Mouse (Mus musculus) c-Kit-positive CD71-positive TER-119-negative erythroid progenitor cells, embryonic 14.5 days (primary cell): ENCODE results near the gene Lyrm1.

Experiments used
- DNase-seq: peaks from one replicate; pipeline ENCODE4 v3.0.0-alpha.2; 2013; ENCODE audit warnings: low read depth

The Lyrm1 gene

DNA sequence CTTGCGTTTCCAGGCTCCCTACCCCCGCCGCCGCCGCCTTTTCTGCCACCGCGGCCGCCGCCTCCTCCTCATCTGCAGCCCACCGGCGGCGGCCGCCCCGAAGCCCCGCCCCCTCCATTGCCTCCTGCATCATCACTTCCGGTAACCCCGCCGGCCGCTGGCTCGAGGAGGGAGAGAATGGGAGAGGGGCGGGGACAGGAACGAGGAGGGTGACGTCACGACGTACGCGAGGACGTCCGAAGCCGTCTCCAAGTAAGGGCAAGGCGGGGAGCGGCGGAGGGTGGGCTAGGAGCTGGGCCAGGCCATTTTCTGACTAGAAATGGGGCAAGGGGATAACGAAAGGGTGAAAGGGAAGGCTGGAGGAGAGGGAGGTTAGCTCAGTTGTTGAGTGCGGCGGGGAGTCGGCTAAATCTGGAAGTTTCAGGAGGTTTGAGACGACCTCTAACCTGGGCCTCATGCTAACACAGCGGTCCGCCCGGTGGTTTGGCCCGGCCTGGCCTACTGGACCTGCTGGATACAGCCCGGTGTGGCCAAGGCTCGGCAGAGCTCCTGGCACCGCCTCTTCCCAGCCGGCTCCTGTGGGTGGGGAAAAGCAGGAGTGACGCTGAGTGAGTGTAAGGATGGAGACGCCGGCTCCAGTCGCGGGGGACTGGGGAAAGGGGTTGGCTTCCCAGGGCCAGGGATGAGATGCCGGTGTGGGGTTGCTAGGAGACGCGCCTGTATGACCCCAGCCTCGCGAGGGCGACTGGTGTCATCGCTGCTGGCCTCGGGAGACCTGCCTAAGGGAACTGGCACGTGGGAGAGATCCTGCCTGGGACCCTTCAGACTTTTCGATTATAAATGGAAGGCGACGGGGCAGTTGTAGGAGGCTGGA lies at the start of gene Lyrm1, which contains the start of gene Dcun1d3:
TSS of gene Lyrm1 (plus strand) at position 223 of the 874 bp plus-strand sequence.
TSS of gene Dcun1d3 (minus strand) at position 660 of the 874 bp plus-strand sequence.
- DNase-seq: peak; percentile 88

DNA sequence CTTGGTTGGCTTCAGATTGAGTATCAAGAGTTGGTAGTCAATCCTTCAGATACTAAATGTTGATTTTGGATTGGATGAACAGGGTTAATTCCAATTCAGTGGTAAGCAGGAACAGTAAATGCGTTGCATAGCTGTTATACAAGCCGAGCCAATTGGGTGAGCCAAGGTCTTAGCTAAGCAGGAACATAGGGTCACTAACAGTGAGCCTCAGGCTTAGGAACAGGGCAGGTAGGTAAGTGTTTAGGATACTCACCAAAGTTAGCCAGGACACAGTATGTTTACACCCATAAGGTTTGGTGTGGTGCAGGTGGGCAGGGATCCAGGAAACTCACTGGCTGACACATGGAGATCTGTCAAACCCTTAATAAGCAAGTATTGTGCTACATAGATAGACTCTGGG lies 48.3 kb upstream of the Lyrm1 start:
- DNase-seq: no peak

- no peak for DNase-seq
Observed at GRCm38 (mm10) chr7:119849096-119849495, 46.6 kb upstream of the Lyrm1 start.

DNA sequence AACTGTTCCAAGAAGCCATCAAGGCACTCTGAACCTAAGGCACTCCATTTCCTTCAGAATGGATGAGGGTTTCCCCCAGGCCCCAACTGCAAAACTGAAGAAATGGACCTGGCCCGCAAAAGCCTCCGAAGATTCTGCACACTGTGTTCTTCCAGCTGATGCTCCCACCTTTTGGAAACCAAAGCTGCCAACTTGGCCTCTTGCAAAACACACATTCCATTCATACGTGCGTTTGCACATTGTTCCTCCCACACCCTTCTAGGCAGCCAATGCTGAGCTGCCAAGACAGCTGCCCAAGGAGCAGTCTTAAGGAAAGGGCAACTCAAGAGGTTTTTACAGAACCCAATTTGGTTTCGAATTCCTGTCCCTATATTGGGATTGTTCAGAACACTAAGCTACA lies 44.9 kb upstream of the Lyrm1 start:
- no peak for DNase-seq

- no peak for DNase-seq
Observed at GRCm38 (mm10) chr7:119852494-119852893, 43.2 kb upstream of the Lyrm1 start.

GRCm38 (mm10) chr7:119853186-119853585 lies 42.5 kb upstream of the Lyrm1 start:
- no peak for DNase-seq

DNA sequence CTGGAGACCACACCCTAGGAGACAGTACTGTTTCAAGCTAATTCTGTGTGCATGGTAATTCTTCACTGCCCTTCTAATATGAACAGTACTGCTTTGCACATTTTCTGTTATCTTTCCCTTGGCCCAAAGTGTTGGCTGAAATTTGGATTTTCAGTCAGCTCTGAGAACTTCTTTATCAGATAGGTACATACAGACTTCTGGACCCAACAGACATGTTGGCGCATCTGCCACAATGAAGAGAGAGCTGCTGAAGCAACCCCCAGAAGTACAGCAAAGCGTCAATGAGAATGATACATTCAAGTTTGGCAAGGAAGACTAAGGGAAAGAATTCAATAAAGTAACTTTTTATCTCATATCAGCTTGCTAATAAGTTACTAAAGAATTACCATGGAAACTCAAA lies 41.3 kb upstream of the Lyrm1 start:
- DNase-seq: no peak

- no peak for DNase-seq
Observed at GRCm38 (mm10) chr7:119855031-119855430, 40.6 kb upstream of the Lyrm1 start.

- no peak for DNase-seq
Observed at GRCm38 (mm10) chr7:119859476-119859875, 36.2 kb upstream of the Lyrm1 start.

DNA sequence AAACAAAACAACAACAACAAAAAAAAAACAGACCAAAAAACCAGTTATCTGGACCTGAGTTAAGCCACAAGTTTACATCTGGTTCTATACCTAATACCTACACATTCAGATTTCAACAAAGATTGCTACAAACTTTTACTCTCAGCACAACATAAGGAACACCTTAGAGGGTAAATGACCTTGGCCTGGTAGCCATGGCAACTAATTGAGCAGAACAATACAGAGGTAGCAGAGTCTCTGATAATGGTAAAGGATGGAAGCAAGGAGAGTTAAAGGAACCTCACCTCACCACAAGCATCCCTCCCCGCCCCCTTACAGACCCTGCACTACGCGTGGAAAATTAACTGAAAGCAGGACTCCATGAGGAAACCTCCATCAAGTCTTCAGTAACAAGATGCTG lies 35.5 kb upstream of the Lyrm1 start:
- no peak for DNase-seq

GRCm38 (mm10) chr7:119860554-119860953 lies 35.1 kb upstream of the Lyrm1 start:
- DNase-seq: no peak

DNA sequence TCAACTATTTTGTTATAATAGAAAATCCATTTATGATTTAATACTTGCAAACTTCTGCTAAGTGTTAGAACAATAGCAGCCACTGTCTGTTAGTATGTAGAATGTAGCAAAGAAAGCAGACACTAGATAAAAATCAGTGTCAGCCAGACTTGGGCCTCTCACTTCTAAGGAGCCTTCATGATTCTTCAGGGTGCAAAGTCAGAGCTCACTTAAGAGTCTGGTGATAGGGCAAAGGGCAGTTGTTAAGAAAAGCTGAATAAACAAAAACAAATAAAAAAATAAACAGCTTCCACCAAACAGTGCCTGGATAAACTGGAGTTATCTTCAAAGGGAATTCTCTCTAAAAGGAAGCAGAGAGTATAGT lies 34.7 kb upstream of the Lyrm1 start:
- DNase-seq: no peak

DNA sequence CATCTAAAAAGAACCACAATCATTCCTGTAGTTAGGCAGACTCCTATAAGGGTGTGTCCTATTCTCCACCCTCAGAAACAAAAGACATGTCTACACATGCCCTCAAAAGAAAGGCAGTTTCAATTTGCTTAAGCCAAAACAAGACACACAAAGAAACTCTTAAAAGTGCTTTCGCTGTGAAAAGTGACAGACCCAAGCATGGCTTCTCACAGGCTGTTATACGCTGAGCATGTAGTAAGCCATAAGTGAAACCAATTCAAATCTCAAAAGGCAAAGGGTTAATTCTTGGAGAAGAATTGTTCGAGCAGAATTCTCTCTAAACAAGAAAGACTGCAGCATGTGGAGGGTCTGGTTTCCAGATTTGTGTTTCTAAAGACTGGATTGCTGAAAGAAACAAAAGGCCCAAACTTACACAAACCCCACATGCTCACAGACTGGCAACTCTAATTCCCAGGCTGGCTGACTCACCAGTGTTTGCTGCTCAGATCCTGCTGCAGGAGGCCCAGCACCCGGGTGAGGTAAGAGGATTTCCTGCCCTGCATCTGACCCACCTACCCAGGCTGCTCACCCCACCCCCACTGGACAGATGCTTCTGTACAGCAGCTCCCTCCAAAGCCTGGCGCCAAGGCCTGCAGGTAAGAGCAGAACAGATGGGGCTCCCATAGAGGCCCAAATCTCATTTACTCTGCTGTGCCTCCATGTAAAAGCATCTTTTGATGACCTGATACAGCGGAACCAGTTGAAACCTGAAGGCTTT lies 34.1 kb upstream of the Lyrm1 start:
- DNase-seq: no peak

DNA sequence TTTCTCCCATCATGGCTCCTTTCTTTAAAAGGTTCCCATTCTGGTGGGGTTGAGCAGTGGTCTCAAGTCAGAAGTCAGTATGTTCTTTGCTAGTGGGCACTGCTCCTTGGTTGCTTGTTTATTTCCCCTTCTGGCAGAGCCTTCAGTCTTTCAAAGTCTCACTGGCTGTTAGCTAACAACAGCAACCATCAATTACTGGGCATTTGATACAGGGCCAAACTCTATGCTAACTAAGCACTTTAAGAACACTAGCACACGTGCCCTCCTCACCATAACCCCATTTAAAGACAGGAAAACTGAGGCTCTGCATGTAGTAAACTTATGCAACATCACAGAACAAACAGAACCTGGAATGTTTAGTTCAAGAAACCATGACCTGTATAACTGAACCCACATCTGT lies 33.5 kb upstream of the Lyrm1 start:
- no peak for DNase-seq

GRCm38 (mm10) chr7:119864500-119864899 lies 31.2 kb upstream of the Lyrm1 start:
- DNase-seq: no peak

- no peak for DNase-seq
Observed at GRCm38 (mm10) chr7:119866136-119866535, 29.5 kb upstream of the Lyrm1 start.

DNA sequence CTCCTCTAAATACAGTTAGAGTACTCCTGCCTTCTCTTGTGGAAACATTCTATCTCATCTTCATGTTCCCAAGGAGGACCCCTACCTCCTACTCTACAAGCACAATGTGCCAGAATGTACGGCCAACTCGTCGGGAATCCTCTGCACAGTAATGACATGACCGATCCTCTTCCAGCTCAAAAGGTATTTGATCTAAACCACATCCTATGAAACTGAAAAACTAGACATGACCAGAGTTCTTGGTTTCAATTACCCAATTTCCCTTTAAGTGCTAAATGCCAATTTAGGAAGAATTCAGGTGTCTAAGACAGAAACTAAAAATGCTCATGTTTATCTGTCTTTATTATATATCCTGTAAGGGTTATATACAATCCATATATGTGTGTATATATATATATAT lies 23.5 kb upstream of the Lyrm1 start:
- no peak for DNase-seq

DNA sequence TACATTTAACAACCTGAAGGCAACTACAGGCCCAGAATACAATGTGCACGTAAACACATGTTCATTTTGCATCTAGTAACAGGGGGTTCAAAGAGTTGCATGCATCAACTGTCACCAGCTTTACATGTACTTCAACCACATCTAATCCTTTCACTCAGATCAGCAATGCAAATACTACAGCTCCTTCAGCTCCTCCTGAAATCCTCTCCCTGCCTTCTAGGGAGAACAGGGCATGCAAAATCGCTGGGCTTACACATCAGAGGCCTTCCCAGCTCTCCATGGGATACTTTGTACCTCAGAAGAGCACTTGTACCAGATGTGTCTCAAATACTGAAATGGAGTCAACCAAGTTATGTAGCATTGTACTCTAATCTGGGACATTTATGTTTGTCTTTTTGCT lies 22.6 kb upstream of the Lyrm1 start:
- no peak for DNase-seq

GRCm38 (mm10) chr7:119875776-119876440 lies 19.8 kb upstream of the Lyrm1 start:
- no peak for DNase-seq

DNA sequence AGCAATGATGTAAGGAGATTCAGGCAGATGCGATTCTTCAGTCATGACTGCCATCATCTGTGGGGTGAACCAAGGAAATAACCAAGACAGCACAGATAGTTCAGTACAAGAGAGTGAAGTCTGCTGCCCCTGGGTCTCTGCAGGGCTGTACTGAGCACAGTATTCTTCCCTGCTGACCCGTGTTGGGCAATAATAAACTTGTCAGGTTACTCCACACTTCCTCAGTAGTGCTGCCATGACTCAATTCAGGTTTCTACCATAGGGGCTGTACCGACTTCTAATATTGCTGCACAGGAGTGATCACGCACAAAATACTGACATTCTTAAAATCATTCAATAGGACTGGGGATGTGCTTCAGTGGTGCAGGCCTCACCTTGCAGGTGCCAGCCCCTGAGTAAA lies 16.5 kb upstream of the Lyrm1 start:
- DNase-seq: no peak

GRCm38 (mm10) chr7:119880345-119880744 lies 15.3 kb upstream of the Lyrm1 start:
- DNase-seq: no peak

DNA sequence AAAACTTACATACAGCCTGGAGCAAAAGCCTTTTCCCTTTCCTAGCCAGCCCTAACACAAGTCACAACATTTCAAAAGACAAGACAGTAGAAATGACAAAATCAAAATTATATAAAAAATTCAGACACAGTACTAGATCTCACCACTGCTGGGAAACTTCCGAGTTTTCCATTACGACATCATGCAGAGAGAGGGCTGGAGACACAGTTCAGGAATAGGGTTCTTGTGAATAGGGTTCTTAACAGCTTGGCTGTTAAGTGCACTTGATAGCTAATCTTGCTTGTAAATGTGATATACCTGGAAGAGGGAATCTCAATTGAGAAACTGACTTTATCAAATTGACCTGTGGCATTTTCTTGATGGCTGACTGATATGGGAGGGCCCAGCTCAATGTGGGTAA lies 14.4 kb upstream of the Lyrm1 start:
- no peak for DNase-seq

DNA sequence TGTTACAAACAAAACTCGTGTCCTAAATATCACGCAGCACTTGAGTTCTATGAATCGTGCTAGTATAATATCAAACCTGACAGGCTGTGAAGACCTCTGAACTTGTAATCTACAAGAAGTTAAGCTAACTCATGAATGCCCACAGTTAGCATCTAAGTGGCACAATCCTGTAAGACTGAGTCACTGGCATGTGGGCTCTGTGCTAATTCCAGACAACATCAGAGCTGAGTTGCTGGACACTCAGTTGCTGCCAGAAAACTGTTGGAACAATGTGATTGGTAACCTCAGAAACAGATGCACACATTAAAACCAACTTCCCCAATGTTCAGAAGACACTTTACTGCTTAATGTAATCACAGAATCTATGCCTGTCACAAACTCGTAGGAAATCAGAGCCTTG lies 7.8 kb upstream of the Lyrm1 start:
- DNase-seq: no peak
